Mouse (Mus musculus) skeletal muscle tissue, adult 2 months (tissue): ENCODE data around the gene Dhrs11.
A peak's percentile ranks its signal among the peaks of the same experiment; 100 is the strongest.

ENCODE experiments used
- DNase-seq: peaks from one replicate; pipeline ENCODE4 v3.0.0-alpha.2; 2012; ENCODE audit warnings: low read depth, low spot score

Dhrs11 gene

DNA sequence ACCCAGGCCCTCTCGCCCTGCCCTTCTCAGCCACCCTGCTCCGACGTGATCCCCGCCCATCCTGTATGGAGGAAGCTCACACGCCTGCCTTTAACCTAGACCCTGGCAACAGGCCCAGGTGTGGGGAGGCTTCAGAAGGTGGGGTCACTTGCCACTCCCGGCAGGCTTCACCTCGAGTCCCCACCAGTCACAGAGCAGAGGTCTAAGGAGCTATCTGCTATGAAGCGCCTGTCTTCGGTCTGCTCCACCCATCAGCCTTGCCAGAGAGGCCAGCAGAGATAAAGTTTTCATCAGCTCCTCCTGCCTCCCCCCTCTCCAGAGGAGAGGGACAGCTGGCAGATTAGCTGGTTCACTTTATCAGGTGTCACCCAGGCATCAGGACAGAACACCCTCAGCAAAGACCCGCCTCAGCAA lies 5.3 kb downstream of the Dhrs11 start:
- DNase-seq, result peak; percentile 67

DNA sequence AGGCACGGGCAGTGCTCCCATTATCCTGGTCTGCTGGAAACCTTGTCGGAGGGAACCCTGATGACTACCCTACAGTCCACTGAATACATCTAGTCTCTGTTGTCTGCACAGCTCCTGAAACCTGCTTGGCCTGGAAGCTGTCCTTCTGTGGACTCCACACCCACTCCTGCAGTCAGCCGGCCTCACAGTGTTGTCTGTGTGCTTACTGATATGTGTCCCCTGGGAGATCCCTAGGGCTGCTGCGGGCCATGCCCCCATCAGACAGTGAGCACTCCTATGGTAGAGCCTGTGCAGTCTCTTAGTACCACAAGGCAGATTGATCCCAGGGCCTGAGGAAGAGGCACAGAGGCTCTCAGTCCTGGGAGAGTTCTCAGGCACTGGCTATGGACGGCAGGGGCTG lies 6.3 kb downstream of the Dhrs11 start:
- DNase-seq, result no peak

DNA sequence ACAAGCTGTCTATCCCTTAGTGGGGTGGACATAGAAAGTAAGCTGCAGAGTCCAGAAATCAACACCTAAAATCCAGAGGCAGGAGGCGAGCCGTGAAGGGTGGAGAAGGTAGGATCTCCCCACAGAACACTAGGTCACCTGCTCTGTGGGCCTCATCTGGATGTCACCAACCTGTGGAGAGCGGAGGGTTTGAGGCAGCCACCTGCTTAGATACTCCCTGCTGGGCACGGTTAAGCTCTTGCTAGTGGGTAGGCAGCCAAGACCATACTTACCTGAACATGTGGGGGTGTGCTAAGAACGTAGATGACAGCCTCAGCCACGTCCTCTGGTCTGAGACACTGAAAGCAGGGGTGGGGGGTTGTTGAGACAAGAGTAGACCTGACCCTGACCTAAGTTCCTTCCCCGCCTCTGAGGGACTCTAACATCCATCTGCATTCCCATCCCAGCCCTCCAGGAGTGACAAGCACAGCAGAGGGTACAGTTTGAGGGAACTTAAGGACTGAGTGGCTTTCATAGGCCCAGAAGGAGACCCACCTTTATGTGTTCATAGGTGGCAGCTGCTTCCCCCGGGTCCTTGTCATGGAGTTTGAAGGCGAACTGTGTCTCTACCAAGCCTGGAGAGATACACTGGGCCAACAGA lies 7.5 kb downstream of the Dhrs11 start:
- DNase-seq, result no peak

DNA sequence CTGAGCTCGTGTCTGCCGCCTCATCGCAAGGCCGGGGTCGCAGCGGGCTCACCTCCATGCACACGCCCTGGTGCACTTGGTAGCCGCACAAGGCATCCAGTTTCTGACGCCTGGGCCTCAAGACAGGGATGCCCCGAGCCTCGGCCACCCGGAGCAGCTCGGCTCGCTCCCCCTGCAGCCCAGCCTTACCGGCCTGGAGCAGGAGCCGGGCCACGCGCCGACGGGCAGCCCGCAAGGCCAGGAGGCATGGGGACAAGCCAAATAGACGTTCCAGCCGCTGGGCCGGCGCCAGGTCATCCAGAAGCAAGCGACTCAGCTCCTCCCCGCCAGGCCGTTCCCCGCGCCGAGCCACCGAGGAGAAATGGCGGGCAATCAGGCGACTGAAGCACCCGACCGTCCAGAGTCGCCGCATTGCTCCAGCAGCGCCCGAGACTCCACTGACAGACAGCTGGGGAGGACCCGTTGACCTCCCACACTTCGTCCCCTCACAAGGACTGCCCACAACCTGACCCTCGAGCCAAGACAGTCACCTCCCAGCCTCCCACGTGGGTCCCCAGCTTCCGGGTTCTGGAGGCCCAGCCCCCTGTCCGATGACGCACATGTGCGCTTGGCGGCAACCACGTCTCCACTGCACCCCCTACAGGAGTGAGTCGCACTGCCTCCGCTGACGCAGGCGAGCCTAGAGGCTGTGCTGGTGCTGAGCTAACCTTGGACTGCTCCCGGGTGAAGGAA lies 9.7 kb downstream of the Dhrs11 start, which contains the start of gene Mrm1:
Gene Mrm1, minus strand, starts transcription at position 555 of the 732 bp plus-strand sequence.
- peak; percentile 97 for DNase-seq

DNA sequence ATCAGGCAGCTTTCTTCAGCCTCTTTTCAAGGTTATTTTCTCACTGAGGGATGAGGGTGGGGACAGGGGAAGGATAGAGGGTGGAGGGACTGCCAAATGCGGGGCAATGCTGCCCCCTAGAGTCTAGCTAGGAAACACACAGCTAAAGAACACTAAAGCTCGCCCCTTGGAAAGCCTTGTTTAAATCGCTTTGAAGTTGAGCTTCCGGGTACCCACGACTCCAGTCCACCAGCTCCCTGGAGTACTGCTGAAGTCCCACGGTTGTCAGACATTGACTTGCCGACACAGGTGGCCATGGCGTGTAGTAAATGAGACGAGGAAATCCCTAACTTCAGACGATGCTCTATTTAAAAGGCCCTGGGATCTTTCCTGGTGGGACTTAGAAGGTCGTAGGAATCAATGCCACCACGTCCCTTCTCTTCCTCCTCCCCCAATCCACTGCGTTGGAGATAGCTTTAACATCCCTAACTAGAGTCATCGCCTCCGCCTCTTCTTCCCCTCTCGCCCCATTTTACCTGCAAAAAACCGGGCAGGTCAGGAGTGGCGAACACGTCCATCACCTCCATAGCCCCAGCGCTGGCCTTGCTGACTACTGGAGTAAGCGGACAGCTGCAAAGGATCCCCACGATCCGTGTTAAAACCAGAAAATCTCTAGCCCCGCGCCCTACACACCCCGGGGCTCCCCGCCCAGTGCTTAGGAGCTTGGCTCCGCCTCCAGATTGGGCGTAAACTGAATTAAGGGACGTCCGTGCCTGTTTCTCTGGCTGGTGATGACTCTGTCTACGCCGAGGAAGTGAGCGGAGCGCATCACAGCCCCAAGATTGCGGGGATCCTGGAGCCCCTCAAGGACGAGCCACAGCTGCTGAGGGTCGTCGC lies 10.5 kb downstream of the Dhrs11 start:
- DNase-seq, result peak; percentile 73

DNA sequence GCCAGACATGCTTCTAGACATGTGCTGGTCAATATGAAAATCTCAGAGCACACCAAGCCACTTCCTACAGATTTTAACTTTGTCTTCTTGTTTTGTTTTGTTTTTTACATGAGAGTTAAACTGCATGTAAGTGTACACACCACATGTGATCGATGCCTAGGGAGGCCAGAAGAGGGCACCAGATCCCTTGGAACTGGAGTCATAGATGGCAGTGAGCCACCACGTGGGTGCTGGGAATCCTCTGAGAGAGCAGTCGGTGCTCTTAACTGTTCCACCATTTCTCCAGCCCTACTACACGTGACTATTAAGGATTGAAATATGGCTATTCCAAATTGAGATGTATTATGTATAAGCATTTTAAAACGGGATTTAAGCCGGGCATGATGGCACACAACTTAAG lies 11.4 kb downstream of the Dhrs11 start:
- DNase-seq, result no peak

DNA sequence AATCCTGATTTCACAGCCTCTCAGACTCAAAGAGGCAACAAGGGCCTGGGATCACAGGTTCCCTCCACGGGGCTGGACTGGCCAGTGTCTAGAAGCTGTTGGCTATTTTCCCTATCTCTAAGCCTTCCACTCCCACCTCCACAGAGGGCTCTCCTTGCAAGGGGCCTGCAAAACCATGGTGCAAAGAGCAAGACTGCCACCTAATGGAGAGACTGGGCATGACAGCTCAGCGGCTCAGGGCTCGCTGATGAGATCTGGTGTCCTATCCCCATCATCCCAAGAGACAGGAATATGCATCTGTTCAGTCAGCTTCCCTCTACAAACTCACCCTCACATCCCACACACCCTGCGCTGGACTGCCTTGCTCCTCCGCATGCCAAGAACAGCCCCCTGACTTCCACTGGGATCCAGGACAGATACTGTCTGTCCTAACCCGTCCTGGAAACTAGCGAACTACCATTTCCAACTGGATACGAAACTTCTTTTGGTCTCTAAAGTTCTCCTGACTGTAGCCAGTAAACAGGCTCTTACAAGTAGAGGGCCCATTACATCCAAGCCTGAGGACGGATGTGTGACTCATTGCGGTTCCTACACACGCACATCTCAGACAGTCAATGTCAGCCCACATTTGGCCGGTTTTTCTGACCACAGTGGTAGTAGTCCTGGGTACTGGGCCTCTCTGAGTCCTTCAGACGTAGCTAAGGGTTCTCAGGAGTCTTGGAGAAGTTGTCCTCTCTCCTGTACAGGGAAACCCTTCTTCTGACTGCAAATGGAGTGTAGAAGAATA lies 14.9 kb downstream of the Dhrs11 start:
- peak; percentile 53 for DNase-seq

DNA sequence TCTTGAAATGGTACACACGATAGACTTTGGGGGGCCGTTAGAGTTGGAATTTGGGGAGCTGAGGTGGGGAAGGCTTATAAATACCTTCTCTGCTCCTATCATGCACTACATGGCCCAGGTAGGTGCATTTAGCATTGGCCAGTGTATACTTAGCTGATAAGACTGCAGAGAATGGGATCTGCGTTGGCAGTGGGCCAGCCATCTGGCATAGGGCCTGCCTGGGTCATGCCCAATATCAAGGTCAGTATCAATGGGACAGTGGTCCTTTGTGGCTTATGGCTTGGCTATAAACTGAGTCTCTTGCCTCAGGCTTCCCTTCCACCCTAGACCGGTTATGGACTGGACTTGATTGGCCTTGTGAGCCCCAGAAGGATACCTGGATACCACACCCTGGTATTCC lies 24.4 kb downstream of the Dhrs11 start:
- DNase-seq, result no peak

DNA sequence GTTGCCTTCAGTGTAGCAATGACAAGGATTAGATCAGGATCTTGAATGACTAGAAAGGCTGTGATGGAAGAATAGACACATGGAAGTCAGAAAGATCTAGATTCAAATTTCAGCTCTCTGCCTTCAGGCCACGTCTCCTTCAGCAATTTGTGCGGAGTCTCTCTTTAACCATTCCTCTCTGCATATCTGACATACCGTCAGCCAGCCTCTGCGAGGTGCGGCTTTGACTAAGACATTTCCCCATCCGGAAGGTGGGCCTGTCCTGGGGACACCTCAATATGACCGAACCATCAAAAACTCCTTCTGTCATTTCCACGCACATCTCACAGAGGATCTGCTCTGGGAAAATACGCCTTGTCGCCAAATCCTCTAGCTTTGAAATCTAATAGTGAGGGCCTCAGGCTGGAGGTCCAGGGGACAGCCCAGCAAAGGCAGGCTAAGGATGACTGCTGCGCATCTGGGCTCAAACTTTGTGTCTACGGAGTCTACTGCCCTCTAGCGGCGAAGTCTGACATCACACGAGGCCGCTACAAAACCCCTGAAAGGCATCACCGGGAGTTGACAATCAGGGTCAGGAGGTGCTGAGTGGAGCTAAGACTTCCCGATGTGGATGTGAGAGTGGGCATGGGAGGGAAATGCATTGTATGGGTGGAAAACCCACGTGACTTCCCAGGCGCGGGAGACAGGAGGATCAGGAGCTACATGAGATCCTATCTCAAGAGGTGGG lies 31.0 kb downstream of the Dhrs11 start:
- DNase-seq, result peak; percentile 48

DNA sequence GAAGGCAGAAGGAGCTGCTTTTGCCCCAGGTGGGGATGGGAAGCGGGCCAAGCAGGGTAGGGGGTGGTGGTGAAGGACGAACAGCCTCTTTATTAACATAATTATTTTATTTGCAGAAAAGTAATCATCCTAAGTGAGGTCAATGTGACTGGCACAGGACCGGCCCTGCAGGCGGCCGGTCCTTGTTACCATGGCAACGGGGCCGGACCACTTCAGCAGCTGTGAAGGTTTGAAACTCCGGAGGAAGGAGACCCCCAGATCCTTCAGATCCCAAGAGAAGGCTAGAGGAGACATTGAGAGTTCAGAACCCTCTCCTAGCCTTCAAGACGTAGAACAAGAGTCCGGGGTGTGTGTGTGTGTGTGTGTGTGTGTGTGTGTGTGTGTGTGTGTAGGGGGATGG lies 31.8 kb downstream of the Dhrs11 start:
- no peak for DNase-seq

DNA sequence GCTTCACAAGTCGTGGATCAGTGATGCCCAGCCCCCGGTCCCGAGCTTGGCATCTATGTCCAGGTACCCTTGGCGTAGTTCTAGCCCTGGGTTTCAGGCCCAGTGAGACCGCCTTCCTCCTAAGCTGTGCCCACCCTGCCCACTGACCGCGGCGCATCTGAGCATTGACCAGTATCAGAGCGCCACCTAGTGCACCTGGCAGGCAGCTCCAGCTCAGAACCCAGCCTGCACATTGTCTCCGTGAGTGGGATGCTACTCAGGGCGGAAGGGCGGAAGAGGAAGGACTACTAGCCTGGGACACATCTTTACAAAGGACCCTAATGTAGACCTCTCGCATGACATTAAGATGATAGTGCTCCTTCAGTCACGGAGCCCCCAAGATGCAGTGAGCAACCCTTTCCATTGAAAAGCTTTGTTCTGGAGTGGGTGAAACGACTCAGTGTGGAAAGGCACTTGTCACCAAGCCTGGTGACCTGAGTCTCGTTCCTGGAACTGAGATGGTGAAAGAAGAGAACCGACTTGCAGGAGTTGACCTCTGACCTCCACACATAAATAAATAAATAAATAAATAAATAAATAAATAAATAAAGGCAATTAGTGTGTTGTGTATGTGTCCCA lies 34.2 kb downstream of the Dhrs11 start:
- no peak for DNase-seq

DNA sequence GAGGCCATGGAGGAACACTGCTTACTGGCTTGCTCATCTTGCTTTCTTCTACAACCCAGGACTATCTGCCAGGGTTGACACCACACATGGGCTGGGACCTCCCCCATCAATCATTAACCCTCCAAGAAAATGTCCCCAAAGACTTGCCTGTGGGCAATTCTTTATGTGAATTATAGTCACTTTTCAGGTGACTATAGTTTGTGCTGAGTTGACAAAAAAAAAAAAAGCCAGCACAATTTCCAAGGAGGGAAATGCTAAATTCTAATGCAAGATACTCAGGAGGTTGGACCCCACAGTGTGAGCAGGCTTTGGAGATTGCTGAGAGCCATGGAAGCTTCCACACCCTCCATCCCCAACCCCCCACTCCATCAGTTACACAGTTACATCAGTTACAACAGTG lies 35.2 kb downstream of the Dhrs11 start:
- DNase-seq, result no peak

DNA sequence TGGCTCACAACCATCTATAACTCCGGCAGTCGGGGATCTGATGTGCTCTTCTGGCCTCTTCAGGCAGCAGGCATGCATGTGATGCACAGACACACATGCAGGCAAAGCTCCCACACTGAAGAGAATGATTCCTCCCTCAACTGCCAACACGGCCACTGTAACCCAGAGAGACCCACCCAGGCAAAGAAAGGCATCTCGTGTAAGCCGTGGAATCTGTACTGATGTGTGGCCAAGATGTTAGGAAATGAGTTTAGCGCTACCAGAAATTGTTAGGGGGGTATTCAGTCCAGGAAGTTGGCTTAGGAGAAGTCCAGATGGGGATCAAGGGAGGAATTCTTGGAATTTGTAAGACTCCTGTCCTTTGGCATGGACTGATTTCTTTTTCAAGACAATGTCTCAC lies 38.4 kb downstream of the Dhrs11 start:
- DNase-seq, result no peak

DNA sequence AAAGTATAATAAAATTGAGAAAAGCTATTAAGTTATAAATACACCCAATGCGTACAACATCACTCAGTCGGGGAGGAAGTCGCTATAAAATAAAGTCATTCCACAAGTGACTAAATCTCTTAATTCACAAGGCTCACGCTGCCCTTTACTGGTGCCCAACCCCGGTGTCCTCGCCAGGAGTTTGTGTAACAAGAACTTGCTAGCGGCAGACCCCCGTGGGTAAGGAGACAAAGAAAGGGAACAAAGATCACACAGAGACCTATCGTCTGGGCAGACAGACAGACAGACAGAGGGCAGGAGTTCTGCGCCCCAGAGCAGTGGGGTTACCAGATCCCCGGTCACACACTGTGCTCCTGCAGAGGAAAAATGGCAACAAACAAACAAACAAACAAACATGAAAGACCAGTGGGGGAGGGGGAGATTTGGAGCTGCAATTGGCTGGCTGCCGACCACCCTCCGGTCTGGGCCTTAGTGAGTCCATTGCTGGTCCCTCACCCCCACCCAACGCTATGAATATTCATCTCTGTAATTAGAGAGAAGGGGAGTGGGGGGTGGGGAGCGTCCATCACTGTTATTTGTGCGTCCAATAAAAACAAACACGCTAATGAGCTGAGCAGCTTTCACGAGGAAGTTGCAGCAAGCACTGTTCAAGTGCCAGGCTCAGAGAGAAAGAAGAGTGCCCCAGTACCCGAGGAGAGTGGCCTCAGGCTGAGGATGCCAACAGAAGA lies 48.5 kb downstream of the Dhrs11 start:
- DNase-seq, result no peak

DNA sequence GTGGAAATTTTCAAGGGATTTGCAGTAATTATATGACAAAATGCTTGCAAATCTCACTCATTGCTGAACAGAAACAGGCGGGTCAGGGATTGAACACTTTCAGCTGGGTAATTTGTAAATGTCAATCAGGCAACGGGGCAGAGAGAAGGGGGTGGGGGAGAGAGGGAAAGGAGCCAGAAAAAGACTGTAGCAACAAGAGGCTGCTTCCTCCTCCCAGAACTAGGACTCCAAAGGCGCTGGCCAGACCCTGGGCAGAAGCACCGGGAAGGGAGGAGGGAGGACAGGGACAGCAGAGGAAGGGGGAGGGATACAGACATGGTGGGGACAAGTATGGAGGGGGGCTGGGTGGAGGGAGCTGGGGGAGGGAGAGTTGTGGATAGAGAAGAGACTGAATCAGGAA lies 53.2 kb downstream of the Dhrs11 start:
- DNase-seq, result no peak

DNA sequence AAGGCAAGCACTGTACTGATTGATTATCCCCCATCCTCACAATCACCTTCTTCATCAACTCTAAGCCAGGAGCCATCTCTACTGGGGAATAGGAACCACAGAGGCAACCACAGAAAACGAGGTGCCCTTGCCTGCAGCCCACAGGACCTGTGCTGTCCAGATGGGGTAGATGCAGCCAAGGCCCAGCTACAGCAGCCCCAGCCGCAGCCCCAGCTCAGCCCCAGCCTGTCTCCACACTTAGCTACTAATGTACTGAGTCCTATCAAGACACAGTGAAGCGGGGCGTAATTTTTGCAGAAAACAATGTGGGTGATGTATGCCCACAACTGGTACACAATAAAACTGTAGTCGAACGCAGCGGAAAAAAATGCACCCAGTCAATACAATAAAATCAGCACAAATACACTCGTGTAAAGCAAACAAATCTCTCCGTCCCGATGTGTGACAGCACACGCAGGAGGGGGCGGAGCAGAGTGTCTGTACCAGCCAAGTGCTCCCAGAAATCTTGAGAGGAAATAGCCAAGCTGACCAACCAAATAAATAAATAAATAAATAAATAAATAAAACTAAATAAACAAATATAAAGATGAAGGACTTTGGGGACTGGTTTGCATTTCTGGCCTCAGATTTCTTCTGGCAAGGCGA lies 53.8 kb downstream of the Dhrs11 start:
- no peak for DNase-seq
